Mouse (Mus musculus): ENCODE results near the gene Spata48. TPM values are rescaled to one million over a fixed set of nuclear protein-coding genes. Genes with fewer than 3 reads are reported as not detected.

Spata48 gene
- polyA plus RNA-seq, 1 experiment from 2014 or later = 3.2 TPM

DNA sequence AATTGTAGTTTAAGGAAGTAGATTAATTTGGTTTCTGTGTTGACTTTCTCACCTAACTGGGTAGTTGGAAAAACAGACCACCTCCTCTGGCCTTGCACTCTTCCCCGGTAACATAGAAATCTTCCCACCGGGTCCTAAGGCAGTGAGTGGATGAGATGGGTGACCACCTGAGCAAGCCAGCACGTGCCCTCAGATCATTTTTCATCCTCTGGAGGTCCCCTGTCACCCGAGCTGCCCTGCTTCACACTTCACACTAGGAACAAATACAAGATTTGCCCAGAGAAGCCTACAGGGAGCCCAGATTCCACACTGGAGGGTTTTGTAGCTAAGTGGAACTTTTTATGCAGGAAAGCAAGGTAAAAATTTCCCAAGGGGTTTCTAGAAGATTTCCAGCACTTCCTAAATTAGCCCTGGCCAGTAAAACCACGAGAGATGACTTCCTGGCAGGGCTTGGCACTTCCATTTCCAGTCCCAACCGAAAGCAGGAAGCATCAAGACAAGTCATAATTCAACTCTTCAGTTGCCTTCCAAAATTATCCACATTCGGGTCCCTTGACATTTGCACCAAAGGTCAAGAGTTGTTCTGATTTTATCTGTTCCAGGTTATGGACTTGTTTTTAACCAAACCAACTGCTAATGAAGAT, 85.8 kb downstream of the Spata48 start:
- 69% methylated on average over 7 of the region's 7 CpGs for WGBS

DNA sequence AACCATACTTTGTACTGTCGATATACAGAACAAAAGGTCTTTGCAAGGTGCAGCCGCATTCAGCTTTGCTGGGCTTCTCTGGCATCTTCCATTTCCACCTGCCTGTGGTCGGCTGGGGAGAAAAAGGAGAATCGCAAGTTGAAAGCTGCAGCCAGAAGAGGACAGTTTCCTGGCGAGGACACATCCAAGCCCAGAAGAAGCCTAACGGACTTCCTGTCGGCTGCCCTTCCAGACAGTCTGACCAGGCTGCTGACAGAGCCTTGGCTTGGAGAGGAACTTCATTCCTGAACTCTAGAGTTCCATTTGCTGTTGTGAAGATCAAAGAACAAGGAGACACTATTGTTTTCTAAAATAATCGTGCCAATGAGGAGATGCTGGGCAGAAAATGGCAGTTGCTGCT, 93.7 kb downstream of the Spata48 start:
- H3K4me3 ChIP-seq (ENCODE audit: low read depth, low read length) = no peak overlapping the region
- 76% methylated on average over 8 of the region's 8 CpGs for WGBS
- no peak for ATAC-seq (ENCODE audit: insufficient number of reproducible peaks, low FRiP score, low TSS enrichment, low read depth)

More for the DNA sequence above, 85.8 kb downstream of the Spata48 start:
- no peaks in the 10 kb centered on the region for H3K27me3 ChIP-seq (ENCODE audit: control insufficient read depth, insufficient read depth, low read length)
- H3K4me1 ChIP-seq (ENCODE audit: control insufficient read depth, insufficient read depth, low read length) = no peaks in the 10 kb centered on the region
- no peak overlapping the region for H3K9ac ChIP-seq (ENCODE audit: low read length)
- H3K27ac ChIP-seq (replicated peaks; ENCODE audit: low read depth, low read length) = no peak overlapping the region
- H3K4me2 ChIP-seq (ENCODE audit: low read depth, severe bottlenecking) = no peak overlapping the region
- no peaks in the 10 kb centered on the region for H3K9me3 ChIP-seq (ENCODE audit: control insufficient read depth, low read length)
- H3K4me3 ChIP-seq (ENCODE audit: low read depth, low read length) = no peak overlapping the region
- DNase-seq (ENCODE audit: low spot score) (no peak), ATAC-seq (ENCODE audit: insufficient number of reproducible peaks, low FRiP score, low TSS enrichment, low read depth) (no peak)
- H3K36me3 ChIP-seq (ENCODE audit: control insufficient read depth, insufficient read depth, low read length) = no peaks in the 10 kb centered on the region

DNA sequence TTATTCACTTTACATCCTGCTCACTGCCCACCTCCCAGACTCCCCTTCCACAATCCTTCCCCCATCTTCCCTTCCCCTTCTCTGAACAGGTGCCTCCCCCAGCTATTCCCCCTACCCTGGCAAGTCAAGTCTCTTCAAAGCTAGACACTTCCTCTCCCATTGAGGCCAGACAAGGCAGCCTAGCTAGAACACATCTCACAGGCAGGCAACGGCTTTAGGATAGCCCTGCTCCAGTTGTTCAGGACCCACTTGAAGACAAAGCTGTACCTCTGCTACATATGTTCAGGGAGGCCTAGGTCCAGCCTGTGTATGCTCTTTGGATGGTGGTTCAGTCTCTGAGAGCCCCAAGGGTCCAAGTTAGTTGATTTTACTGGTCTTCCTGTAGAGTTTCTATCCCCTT, 94.3 kb downstream of the Spata48 start:
- Histone ChIP-seq H3K4me2 (ENCODE audit: low read depth, severe bottlenecking) (no peak overlapping the region), H3K27me3 (ENCODE audit: control insufficient read depth, insufficient read depth, low read length) (no peaks in the 10 kb centered on the region), H3K4me1 (ENCODE audit: control insufficient read depth, insufficient read depth, low read length) (no peaks in the 10 kb centered on the region), H3K4me3 (ENCODE audit: low read depth, low read length) (no peak overlapping the region), H3K36me3 (ENCODE audit: control insufficient read depth, insufficient read depth, low read length) (no peaks in the 10 kb centered on the region), H3K9ac (ENCODE audit: low read length) (no peak overlapping the region), H3K9me3 (ENCODE audit: control insufficient read depth, low read length) (no peaks in the 10 kb centered on the region), H3K27ac (replicated peaks; ENCODE audit: low read depth, low read length) (no peak overlapping the region)
- 100% methylated on average over 1 of the region's 1 CpGs for WGBS
- DNase-seq (ENCODE audit: low spot score) (no peak), ATAC-seq (ENCODE audit: insufficient number of reproducible peaks, low FRiP score, low TSS enrichment, low read depth) (no peak)

More for the DNA sequence above, 93.7 kb downstream of the Spata48 start:
- Histone ChIP-seq H3K9me3 (ENCODE audit: control insufficient read depth, low read length) (no peaks in the 10 kb centered on the region), H3K27ac (replicated peaks; ENCODE audit: low read depth, low read length) (no peak overlapping the region), H3K4me2 (ENCODE audit: low read depth, severe bottlenecking) (no peak overlapping the region), H3K27me3 (ENCODE audit: control insufficient read depth, insufficient read depth, low read length) (no peaks in the 10 kb centered on the region), H3K4me1 (ENCODE audit: control insufficient read depth, insufficient read depth, low read length) (no peaks in the 10 kb centered on the region), H3K9ac (ENCODE audit: low read length) (no peak overlapping the region), H3K36me3 (ENCODE audit: control insufficient read depth, insufficient read depth, low read length) (no peaks in the 10 kb centered on the region)
- DNase-seq (ENCODE audit: low spot score) = no peak

DNA sequence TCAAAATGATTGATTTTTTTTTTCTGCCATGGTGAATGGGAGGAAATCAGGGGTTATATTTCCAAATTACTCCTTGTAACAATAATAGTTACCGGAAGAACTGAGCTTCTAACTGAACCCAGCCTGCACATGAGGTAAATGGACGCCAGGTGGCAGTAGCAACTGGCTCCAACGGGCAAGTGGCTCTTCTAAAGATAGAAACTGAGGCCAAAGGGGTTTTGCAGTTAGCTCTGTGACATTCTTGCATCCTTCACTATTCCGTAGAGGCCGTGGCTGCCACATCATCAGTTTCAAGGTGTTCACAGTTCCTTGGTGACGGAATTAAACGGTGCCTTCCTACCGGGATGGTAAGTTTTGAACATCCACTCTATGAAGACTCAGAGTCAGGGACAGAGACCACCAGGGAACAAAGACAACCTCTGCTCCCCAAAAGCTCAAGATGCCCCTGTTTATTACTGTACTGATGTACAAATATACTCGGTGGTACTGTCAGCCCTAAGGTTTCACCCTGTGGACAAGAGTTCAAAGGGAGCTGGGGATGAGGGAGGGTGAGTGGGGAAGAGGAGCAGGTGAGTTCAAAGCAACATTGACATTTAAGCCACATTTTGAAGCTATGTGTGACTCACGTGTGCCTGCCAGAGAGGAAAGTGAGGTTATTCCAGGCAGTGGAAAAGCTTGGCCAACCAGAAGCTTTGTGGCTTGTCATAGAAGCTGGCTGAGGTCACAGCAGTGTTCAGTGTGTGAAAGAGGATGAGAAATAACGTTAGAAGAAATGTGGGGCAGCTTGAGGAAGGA, 95.5 kb downstream of the Spata48 start:
- H3K27ac ChIP-seq (replicated peaks; ENCODE audit: low read depth, low read length) = no peak overlapping the region
- no peak overlapping the region for H3K9ac ChIP-seq (ENCODE audit: low read length)
- no peaks in the 10 kb centered on the region for H3K4me1 ChIP-seq (ENCODE audit: control insufficient read depth, insufficient read depth, low read length)
- peak; percentile 66 for DNase-seq (ENCODE audit: low spot score)
- no peak overlapping the region for H3K4me3 ChIP-seq (ENCODE audit: low read depth, low read length)
- no peak for ATAC-seq (ENCODE audit: insufficient number of reproducible peaks, low FRiP score, low TSS enrichment, low read depth)
- no peak overlapping the region for H3K4me2 ChIP-seq (ENCODE audit: low read depth, severe bottlenecking)
- no peaks in the 10 kb centered on the region for H3K36me3 ChIP-seq (ENCODE audit: control insufficient read depth, insufficient read depth, low read length)
- no peaks in the 10 kb centered on the region for H3K9me3 ChIP-seq (ENCODE audit: control insufficient read depth, low read length)
- H3K27me3 ChIP-seq (ENCODE audit: control insufficient read depth, insufficient read depth, low read length) = no peaks in the 10 kb centered on the region
- 48% methylated on average over 11 of the region's 11 CpGs for WGBS

DNA sequence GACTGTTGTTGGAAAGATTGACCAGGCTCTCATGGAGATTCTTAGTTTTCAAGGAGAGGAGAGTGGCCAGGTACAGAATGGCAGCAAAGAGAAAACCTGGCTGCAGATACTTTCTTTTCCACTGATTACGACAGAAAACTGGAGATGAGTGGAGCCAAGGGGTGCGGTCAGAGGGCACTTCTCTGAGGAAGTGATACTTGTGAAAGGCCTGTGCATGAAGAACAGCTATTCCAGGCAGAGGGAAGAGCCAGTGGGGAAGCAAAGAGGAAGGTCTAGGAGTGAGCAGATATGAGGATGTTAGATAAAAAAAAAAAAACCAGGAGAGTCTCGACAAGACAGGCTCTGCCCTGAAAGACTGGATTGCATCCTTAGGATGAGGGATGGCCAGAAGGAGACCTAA, 96.8 kb downstream of the Spata48 start:
- Histone ChIP-seq H3K4me2 (ENCODE audit: low read depth, severe bottlenecking) (no peak overlapping the region), H3K4me1 (ENCODE audit: control insufficient read depth, insufficient read depth, low read length) (no peaks in the 10 kb centered on the region), H3K27me3 (ENCODE audit: control insufficient read depth, insufficient read depth, low read length) (no peaks in the 10 kb centered on the region), H3K9ac (ENCODE audit: low read length) (no peak overlapping the region), H3K27ac (replicated peaks; ENCODE audit: low read depth, low read length) (no peak overlapping the region), H3K9me3 (ENCODE audit: control insufficient read depth, low read length) (no peaks in the 10 kb centered on the region), H3K36me3 (ENCODE audit: control insufficient read depth, insufficient read depth, low read length) (no peaks in the 10 kb centered on the region), H3K4me3 (ENCODE audit: low read depth, low read length) (no peak overlapping the region)
- 84% methylated on average over 3 of the region's 3 CpGs for WGBS
- ATAC-seq (ENCODE audit: insufficient number of reproducible peaks, low FRiP score, low TSS enrichment, low read depth) = no peak
- DNase-seq (ENCODE audit: low spot score) = no peak

DNA sequence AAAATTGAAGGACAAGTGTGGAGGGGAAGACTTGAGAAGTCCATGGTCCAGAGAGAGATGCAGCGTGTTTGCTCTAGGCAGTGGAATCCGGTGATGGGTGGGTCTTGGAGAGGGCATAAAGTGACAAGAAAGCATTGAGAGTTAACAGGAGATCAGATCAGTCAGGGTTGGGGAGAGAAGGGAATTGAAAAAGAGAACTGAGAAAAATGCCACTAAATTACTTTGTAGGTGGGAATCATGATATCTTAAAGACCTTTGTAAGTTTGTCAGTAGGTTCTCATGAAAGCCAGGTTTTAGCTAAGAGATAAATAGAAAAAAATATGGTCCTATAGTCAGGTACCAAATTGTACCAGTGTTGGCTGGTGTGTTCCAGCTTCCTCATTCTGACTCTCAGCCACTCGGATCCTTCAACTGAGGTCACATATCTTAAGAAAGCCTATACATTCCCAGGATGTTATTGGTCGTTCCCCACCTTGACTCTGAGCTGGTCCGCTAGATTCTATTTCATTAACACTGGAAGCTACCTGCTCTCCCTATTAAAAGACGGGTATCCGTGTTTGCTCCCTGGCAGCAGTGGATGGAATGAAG, 97.3 kb downstream of the Spata48 start:
- no peak overlapping the region for H3K4me3 ChIP-seq (ENCODE audit: low read depth, low read length)
- DNase-seq (ENCODE audit: low spot score) (no peak), ATAC-seq (ENCODE audit: insufficient number of reproducible peaks, low FRiP score, low TSS enrichment, low read depth) (no peak)
- no peak overlapping the region for H3K27ac ChIP-seq (replicated peaks; ENCODE audit: low read depth, low read length)
- H3K4me2 ChIP-seq (ENCODE audit: low read depth, severe bottlenecking) = no peak overlapping the region
- H3K4me1 ChIP-seq (ENCODE audit: control insufficient read depth, insufficient read depth, low read length) = no peaks in the 10 kb centered on the region
- WGBS = 81% methylated on average over 7 of the region's 7 CpGs
- no peaks in the 10 kb centered on the region for H3K27me3 ChIP-seq (ENCODE audit: control insufficient read depth, insufficient read depth, low read length)
- H3K9me3 ChIP-seq (ENCODE audit: control insufficient read depth, low read length) = no peaks in the 10 kb centered on the region
- no peaks in the 10 kb centered on the region for H3K36me3 ChIP-seq (ENCODE audit: control insufficient read depth, insufficient read depth, low read length)
- H3K9ac ChIP-seq (ENCODE audit: low read length) = no peak overlapping the region

DNA sequence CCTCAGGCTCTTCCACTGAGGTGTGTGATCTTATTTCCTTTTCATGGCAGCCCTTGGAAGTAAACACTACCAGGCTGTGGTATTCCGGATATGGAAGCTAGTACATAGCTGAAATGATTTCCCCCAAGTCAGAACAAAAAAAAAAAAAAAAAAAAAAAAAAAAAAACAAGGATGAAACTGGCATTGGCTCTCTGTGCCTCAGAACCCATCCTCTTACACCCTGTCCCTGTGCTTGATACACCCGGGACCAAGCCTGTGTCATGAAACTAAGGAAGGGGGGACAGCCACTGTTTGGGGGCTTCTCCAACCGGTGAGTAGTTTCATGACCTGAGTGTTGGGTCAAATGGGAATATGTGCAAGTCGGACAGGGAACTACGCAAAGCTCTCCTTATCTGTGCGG, 99.2 kb downstream of the Spata48 start:
- WGBS = 87% methylated on average over 6 of the region's 6 CpGs
- ATAC-seq (ENCODE audit: insufficient number of reproducible peaks, low FRiP score, low TSS enrichment, low read depth) = no peak
- H3K4me3 ChIP-seq (ENCODE audit: low read depth, low read length) = no peak overlapping the region

DNA sequence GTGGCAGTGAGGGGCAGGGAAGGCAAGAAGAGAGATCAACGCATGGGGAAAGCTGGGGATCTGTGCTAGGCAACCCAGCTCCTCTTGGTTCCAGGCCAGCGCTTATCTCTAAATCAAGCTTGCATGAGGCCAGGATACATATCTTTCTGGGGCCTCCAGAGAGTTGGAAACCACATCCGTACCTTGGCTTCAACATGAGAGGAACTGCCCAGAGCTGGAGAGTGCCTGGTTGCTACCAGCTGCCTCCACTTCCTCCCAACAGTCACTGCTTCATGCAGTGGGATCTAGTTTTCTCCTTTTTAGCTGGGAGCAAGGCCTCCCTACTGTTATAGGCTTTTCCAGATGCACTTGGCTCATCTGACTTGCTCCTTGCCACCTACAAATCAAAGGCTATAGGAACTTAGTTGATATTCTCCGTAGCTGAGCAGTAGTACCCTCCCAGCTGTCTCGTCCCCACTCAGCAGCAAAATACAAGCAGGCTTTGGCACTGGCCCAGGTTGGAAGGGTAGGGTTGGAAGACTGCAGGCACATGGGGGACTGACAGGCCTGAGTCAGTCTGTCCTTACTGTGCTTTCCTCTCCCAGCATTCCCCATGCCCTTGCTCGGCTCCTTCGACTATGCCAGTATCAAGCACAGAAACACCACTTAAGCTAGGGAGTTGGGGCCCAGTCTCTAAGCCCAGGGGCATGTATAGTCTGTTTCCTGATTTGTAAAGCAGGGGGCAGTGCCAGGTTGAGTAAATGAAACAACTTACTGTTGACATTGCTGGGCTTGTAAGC, 102.6 kb downstream of the Spata48 start:
- no peaks in the 10 kb centered on the region for H3K27me3 ChIP-seq (ENCODE audit: control insufficient read depth, insufficient read depth, low read length)
- H3K4me1 ChIP-seq (ENCODE audit: control insufficient read depth, insufficient read depth, low read length) = no peaks in the 10 kb centered on the region
- H3K4me3 ChIP-seq (ENCODE audit: low read depth, low read length) = no peak overlapping the region
- ATAC-seq (ENCODE audit: insufficient number of reproducible peaks, low FRiP score, low TSS enrichment, low read depth) (no peak), DNase-seq (ENCODE audit: low spot score) (no peak)
- H3K4me2 ChIP-seq (ENCODE audit: low read depth, severe bottlenecking) = no peak overlapping the region
- WGBS = 84% methylated on average over 7 of the region's 7 CpGs
- no peak overlapping the region for H3K27ac ChIP-seq (replicated peaks; ENCODE audit: low read depth, low read length)
- H3K9ac ChIP-seq (ENCODE audit: low read length) = no peak overlapping the region
- no peaks in the 10 kb centered on the region for H3K36me3 ChIP-seq (ENCODE audit: control insufficient read depth, insufficient read depth, low read length)
- no peaks in the 10 kb centered on the region for H3K9me3 ChIP-seq (ENCODE audit: control insufficient read depth, low read length)

More for the DNA sequence above, 99.2 kb downstream of the Spata48 start:
- Histone ChIP-seq H3K9me3 (ENCODE audit: control insufficient read depth, low read length) (no peaks in the 10 kb centered on the region), H3K4me2 (ENCODE audit: low read depth, severe bottlenecking) (no peak overlapping the region), H3K4me1 (ENCODE audit: control insufficient read depth, insufficient read depth, low read length) (no peaks in the 10 kb centered on the region), H3K36me3 (ENCODE audit: control insufficient read depth, insufficient read depth, low read length) (no peaks in the 10 kb centered on the region), H3K27ac (replicated peaks; ENCODE audit: low read depth, low read length) (no peak overlapping the region), H3K27me3 (ENCODE audit: control insufficient read depth, insufficient read depth, low read length) (no peaks in the 10 kb centered on the region), H3K9ac (ENCODE audit: low read length) (no peak overlapping the region)
- DNase-seq (ENCODE audit: low spot score) = no peak

All from limb, embryonic 11.5 days (tissue).